Mouse (Mus musculus) olfactory bulb, adult 2 months (tissue): ENCODE data around the gene Arhgap24.

Experiments used
- CTCF ChIP-seq: fragments of 200-500 bp; IDR thresholded peaks from 2 replicates; pipeline ENCODE4 v1.5.1; 2012; ENCODE audit warnings: low read depth, mild to moderate bottlenecking, low read length, moderate library complexity; ENCODE audit not compliant: insufficient read depth
- POLR2A ChIP-seq: fragments of 200-500 bp; IDR thresholded peaks from 2 replicates; pipeline ENCODE4 v1.6.1; 2012; ENCODE audit warnings: mild to moderate bottlenecking, low read depth, low read length, moderate library complexity; ENCODE audit not compliant: insufficient read depth

DNA sequence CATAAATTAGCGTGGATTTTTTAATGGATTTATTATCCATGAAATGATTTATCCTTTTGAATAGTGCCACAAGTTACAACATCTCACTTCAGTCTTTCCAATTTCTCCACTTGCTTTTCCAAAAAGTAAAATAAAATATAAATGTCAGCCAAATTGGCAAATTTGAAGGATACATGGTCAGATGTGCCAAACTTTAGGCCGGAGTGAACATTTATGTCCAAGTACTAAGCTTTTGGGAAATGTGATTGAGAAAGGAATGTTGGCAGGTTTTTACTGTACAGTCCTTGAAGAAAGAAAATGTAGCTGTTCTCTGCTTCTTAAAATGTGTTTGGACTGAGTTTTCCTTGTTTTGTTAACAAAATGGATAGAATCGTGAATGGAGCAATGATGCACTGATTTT is 185.7 kb downstream of the Arhgap24 start:
- TF ChIP-seq CTCF (no peak), POLR2A (no peak)
